Mouse (Mus musculus) limb, embryonic 13.5 days (tissue): ENCODE data around the gene Anks1b. TPM values are rescaled to one million over a fixed set of nuclear protein-coding genes. Genes with fewer than 3 reads are reported as not detected.

Experiments
- ATAC-seq: fragments of 200-750 bp; cut with Nextera tagmentation; 2 replicates; pipeline ENCODE4 v1.8.0; 2017; ENCODE audit warnings: low read depth, moderate number of reproducible peaks, moderate TSS enrichment; ENCODE audit not compliant: low FRiP score
- H3K27ac ChIP-seq: fragments of 300-500 bp; sonication (generic); 2 replicates; pipeline ENCODE4 v1.5.1; 2015; ENCODE audit warnings: inconsistent platforms, mild to moderate bottlenecking, moderate library complexity
- H3K27me3 ChIP-seq: fragments of 300-500 bp; sonication (generic); 2 replicates; pipeline ENCODE4 v1.6.1; 2015; ENCODE audit warnings: mild to moderate bottlenecking, inconsistent platforms
- H3K36me3 ChIP-seq: fragments of 300-500 bp; sonication (generic); 2 replicates; pipeline ENCODE4 v1.6.1; 2015; ENCODE audit warnings: inconsistent platforms, mild to moderate bottlenecking, moderate library complexity
- H3K4me1 ChIP-seq: fragments of 300-500 bp; sonication (generic); 2 replicates; pipeline ENCODE4 v1.6.1; 2015; ENCODE audit warnings: inconsistent platforms
- H3K4me2 ChIP-seq: fragments of 300-500 bp; sonication (generic); replicated peaks from 2 replicates; pipeline ENCODE4 v1.6.1; 2015; ENCODE audit warnings: inconsistent platforms, mild to moderate bottlenecking, moderate library complexity
- H3K4me3 ChIP-seq: fragments of 300-500 bp; sonication (generic); 2 replicates; pipeline ENCODE4 v1.5.1; 2015; ENCODE audit warnings: moderate library complexity, mild to moderate bottlenecking, inconsistent platforms
- H3K9ac ChIP-seq: fragments of 300-500 bp; sonication (generic); 2 replicates; pipeline ENCODE4 v1.6.1; 2015; ENCODE audit warnings: mild to moderate bottlenecking, inconsistent platforms
- H3K9me3 ChIP-seq: fragments of 300-500 bp; sonication (generic); 2 replicates; pipeline ENCODE4 v1.6.1; 2016; ENCODE audit warnings: inconsistent platforms
- WGBS: fragments of 180-500 bp; shearing (Covaris S2); methylation state at CpG from one replicate; pipeline ENCODE4 v1.1.7; 2015; 5-methylcytosine and 5-hydroxymethylcytosine counted together
- polyA plus RNA-seq: library from polyadenylated mRNA; unstranded; fragments of >200 nt; fragmentation: Nextera tagmentation; extraction: Ambion mirVana; gene quantifications from 2 replicates; pipeline ENCODE4 v1.2.1, GENCODE M21; 2015

The Anks1b gene
- polyA plus RNA-seq, 1 experiment from 2014 or later = 2.9 TPM

- Histone ChIP-seq H3K9ac (no peak overlapping the region), H3K4me3 (no peak overlapping the region), H3K4me1 (no peaks in the 10 kb centered on the region), H3K36me3 (no peaks in the 10 kb centered on the region), H3K27ac (no peak overlapping the region), H3K27me3 (peaks cover 11% of the 10 kb centered on the region; the same call in 1 of the 2 replicates), H3K9me3 (peaks cover 7% of the 10 kb centered on the region; the same call in 1 of the 2 replicates), H3K4me2 (no peak overlapping the region)
- no peak for ATAC-seq
- 74% methylated on average over 2 of the region's 2 CpGs for WGBS
These were observed 969.1 kb downstream of the Anks1b start for GRCm38 (mm10) chr10:90842398-90842797.

- 89% methylated on average over 6 of the region's 6 CpGs for WGBS
- Histone ChIP-seq H3K36me3 (no peaks in the 10 kb centered on the region), H3K9ac (no peak overlapping the region), H3K27me3 (peaks cover 9% of the 10 kb centered on the region; the same call in 1 of the 2 replicates), H3K4me2 (no peak overlapping the region), H3K9me3 (no peaks in the 10 kb centered on the region), H3K27ac (no peak overlapping the region), H3K4me3 (no peak overlapping the region), H3K4me1 (peaks cover 12% of the 10 kb centered on the region)
- no peak for ATAC-seq
These were observed 977.8 kb downstream of the Anks1b start for GRCm38 (mm10) chr10:90851077-90851476.

- no peak overlapping the region for H3K4me3 ChIP-seq
- WGBS = 13% methylated on average over 11 of the region's 11 CpGs
- H3K9ac ChIP-seq = no peak overlapping the region
- H3K36me3 ChIP-seq = no peaks in the 10 kb centered on the region
- peaks cover 7% of the 10 kb centered on the region; the same call in 1 of the 2 replicates for H3K27me3 ChIP-seq
- 0 out of 2 replicates have a peak, but pooled peaks have one; percentile 36 for ATAC-seq
- no peak overlapping the region for H3K27ac ChIP-seq
- H3K4me2 ChIP-seq = peak overlapping the region; percentile 54
- H3K4me1 ChIP-seq = peaks cover 12% of the 10 kb centered on the region
- H3K9me3 ChIP-seq = no peaks in the 10 kb centered on the region
These were observed 978.7 kb downstream of the Anks1b start for GRCm38 (mm10) chr10:90851999-90852398.

GRCm38 (mm10) chr10:90852432-90852831 is 979.1 kb downstream of the Anks1b start:
- H3K9me3 ChIP-seq = no peaks in the 10 kb centered on the region
- peaks cover 12% of the 10 kb centered on the region for H3K4me1 ChIP-seq
- 0 out of 2 replicates have a peak, but pooled peaks have one; percentile 28 for ATAC-seq
- H3K27me3 ChIP-seq = peaks cover 7% of the 10 kb centered on the region; the same call in 1 of the 2 replicates
- H3K4me2 ChIP-seq = peak overlapping the region; percentile 54
- H3K4me3 ChIP-seq = no peak overlapping the region
- no peak overlapping the region for H3K27ac ChIP-seq
- H3K9ac ChIP-seq = no peak overlapping the region
- 36% methylated on average over 7 of the region's 7 CpGs for WGBS
- no peaks in the 10 kb centered on the region for H3K36me3 ChIP-seq

GRCm38 (mm10) chr10:90856668-90857067 is 983.4 kb downstream of the Anks1b start:
- Histone ChIP-seq H3K4me3 (no peak overlapping the region), H3K4me2 (no peak overlapping the region)
- 38% methylated on average over 4 of the region's 4 CpGs for WGBS

GRCm38 (mm10) chr10:90859665-90860523 is 986.6 kb downstream of the Anks1b start:
- WGBS = 75% methylated on average over 19 of the region's 19 CpGs
- Histone ChIP-seq H3K4me2 (no peak overlapping the region), H3K36me3 (no peaks in the 10 kb centered on the region), H3K27me3 (peaks cover 6% of the 10 kb centered on the region; the same call in 1 of the 2 replicates), H3K9me3 (no peaks in the 10 kb centered on the region), H3K4me1 (no peaks in the 10 kb centered on the region), H3K9ac (no peak overlapping the region), H3K27ac (no peak overlapping the region), H3K4me3 (no peak overlapping the region)
- no peak for ATAC-seq

More at GRCm38 (mm10) chr10:90856668-90857067, 983.4 kb downstream of the Anks1b start:
- Histone ChIP-seq H3K27me3 (no peaks in the 10 kb centered on the region), H3K4me1 (peaks cover 9% of the 10 kb centered on the region), H3K9ac (no peak overlapping the region), H3K9me3 (no peaks in the 10 kb centered on the region), H3K36me3 (no peaks in the 10 kb centered on the region), H3K27ac (no peak overlapping the region)
- ATAC-seq = no peak

- WGBS = 20% methylated on average over 10 of the region's 10 CpGs
- H3K9me3 ChIP-seq = no peaks in the 10 kb centered on the region
- no peak overlapping the region for H3K4me2 ChIP-seq
- H3K9ac ChIP-seq = no peak overlapping the region
- H3K36me3 ChIP-seq = no peaks in the 10 kb centered on the region
- no peak overlapping the region for H3K4me3 ChIP-seq
- H3K4me1 ChIP-seq = no peaks in the 10 kb centered on the region
- peaks cover 12% of the 10 kb centered on the region; the same call in 1 of the 2 replicates for H3K27me3 ChIP-seq
- no peak for ATAC-seq
- H3K27ac ChIP-seq = no peak overlapping the region
These were observed 990.7 kb downstream of the Anks1b start for GRCm38 (mm10) chr10:90863881-90864598.

- Histone ChIP-seq H3K36me3 (no peaks in the 10 kb centered on the region), H3K27me3 (peaks cover 12% of the 10 kb centered on the region; the same call in 1 of the 2 replicates), H3K4me3 (no peak overlapping the region), H3K27ac (no peak overlapping the region), H3K9ac (no peak overlapping the region), H3K9me3 (no peaks in the 10 kb centered on the region), H3K4me2 (no peak overlapping the region), H3K4me1 (no peaks in the 10 kb centered on the region)
- no peak for ATAC-seq
- 29% methylated on average over 3 of the region's 3 CpGs for WGBS
These were observed 991.2 kb downstream of the Anks1b start for GRCm38 (mm10) chr10:90864599-90864889.

GRCm38 (mm10) chr10:90873204-90873603 is 999.9 kb downstream of the Anks1b start:
- H3K9ac ChIP-seq = no peak overlapping the region
- no peaks in the 10 kb centered on the region for H3K9me3 ChIP-seq
- H3K4me2 ChIP-seq = no peak overlapping the region
- no peak overlapping the region for H3K27ac ChIP-seq
- no peaks in the 10 kb centered on the region for H3K27me3 ChIP-seq
- no peaks in the 10 kb centered on the region for H3K36me3 ChIP-seq
- H3K4me3 ChIP-seq = no peak overlapping the region
- 82% methylated on average over 5 of the region's 5 CpGs for WGBS
- no peaks in the 10 kb centered on the region for H3K4me1 ChIP-seq
- ATAC-seq = no peak

GRCm38 (mm10) chr10:90874166-90874565 is 1000.9 kb downstream of the Anks1b start:
- no peak for ATAC-seq
- H3K4me3 ChIP-seq = no peak overlapping the region

GRCm38 (mm10) chr10:90880854-90881560 is 1007.7 kb downstream of the Anks1b start:
- no peak overlapping the region for H3K4me2 ChIP-seq
- H3K27me3 ChIP-seq = no peaks in the 10 kb centered on the region
- no peak overlapping the region for H3K4me3 ChIP-seq
- H3K27ac ChIP-seq = no peak overlapping the region
- 36% methylated on average over 8 of the region's 8 CpGs for WGBS
- H3K9me3 ChIP-seq = no peaks in the 10 kb centered on the region
- H3K36me3 ChIP-seq = no peaks in the 10 kb centered on the region
- no peaks in the 10 kb centered on the region for H3K4me1 ChIP-seq
- no peak overlapping the region for H3K9ac ChIP-seq
- ATAC-seq = no peak

More at GRCm38 (mm10) chr10:90874166-90874565, 1000.9 kb downstream of the Anks1b start:
- no peaks in the 10 kb centered on the region for H3K4me1 ChIP-seq
- no peak overlapping the region for H3K4me2 ChIP-seq
- no peak overlapping the region for H3K9ac ChIP-seq
- H3K27ac ChIP-seq = no peak overlapping the region
- H3K9me3 ChIP-seq = no peaks in the 10 kb centered on the region
- WGBS = 77% methylated on average over 3 of the region's 3 CpGs
- H3K36me3 ChIP-seq = no peaks in the 10 kb centered on the region
- H3K27me3 ChIP-seq = no peaks in the 10 kb centered on the region

- H3K4me2 ChIP-seq = no peak overlapping the region
- H3K9me3 ChIP-seq = no peaks in the 10 kb centered on the region
- no peaks in the 10 kb centered on the region for H3K36me3 ChIP-seq
- no peak for ATAC-seq
- no peaks in the 10 kb centered on the region for H3K4me1 ChIP-seq
- H3K4me3 ChIP-seq = no peak overlapping the region
- WGBS = 72% methylated on average over 5 of the region's 5 CpGs
- no peak overlapping the region for H3K27ac ChIP-seq
- no peaks in the 10 kb centered on the region; the same call in 1 of the 2 replicates for H3K27me3 ChIP-seq
- no peak overlapping the region for H3K9ac ChIP-seq
These were observed 1016.3 kb downstream of the Anks1b start for GRCm38 (mm10) chr10:90889566-90889965.
